Mouse (Mus musculus) liver, embryonic 14.5 days (tissue): ENCODE measurements around the gene Fmo5.

ENCODE experiments used
- CTCF ChIP-seq: IDR thresholded peaks from 2 replicates; pipeline ENCODE4 v1.5.1; 2016; ENCODE audit warnings: antibody characterized with exemption, low read depth, control low read depth
- EP300 ChIP-seq: IDR thresholded peaks from 2 replicates; pipeline ENCODE4 v1.6.1; 2016; ENCODE audit warnings: antibody characterized with exemption, low read depth

DNA sequence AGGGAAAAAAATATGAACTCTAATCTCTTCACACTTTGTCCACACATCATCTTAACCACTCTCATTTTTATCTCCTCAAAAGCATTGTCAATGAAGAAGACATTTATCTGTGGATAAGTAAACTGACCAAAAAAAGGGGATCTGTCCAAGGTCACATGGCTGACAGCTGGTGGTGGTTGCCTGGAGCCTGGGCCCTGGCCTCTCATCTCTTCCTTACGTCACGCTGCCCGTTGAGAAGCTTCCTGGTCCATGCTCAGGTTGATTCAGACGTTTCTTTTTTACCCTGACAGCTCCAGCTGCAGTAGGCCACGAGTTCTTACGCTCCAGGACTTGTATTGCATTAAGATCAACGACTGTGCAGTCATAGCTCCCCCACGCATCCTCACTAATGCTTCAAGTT lies 37.5 kb downstream of the Fmo5 start:
- TF ChIP-seq CTCF, result no peak
- TF ChIP-seq EP300, result no peak
